Mouse (Mus musculus) intestine, embryonic 15.5 days (tissue): ENCODE measurements at regions not wholly inside any gene's neighbourhood (a gene's known extent, or its start where the extent isn't known, plus 50 kb on each side); places are given as distances from the start of the nearest gene placed in this dataset.
"Not testable (repeated sequence)": the region's sequence is repeated elsewhere in the genome, so short reads cannot be mapped to it uniquely, and the experiment has no call there.

ENCODE experiments used
- ATAC-seq: fragments of 200-750 bp; cut with Nextera tagmentation; 2 replicates; pipeline ENCODE4 v1.8.0; 2017; ENCODE audit warnings: moderate TSS enrichment, moderate library complexity
- H3K27ac ChIP-seq: fragments of 300-500 bp; sonication (generic); 2 replicates; pipeline ENCODE4 v1.5.1; 2015; ENCODE audit warnings: mild to moderate bottlenecking, inconsistent platforms
- H3K27me3 ChIP-seq: fragments of 300-500 bp; sonication (generic); replicated peaks from 2 replicates; pipeline ENCODE4 v1.6.1; 2015; ENCODE audit warnings: inconsistent platforms
- H3K36me3 ChIP-seq: fragments of 300-500 bp; sonication (generic); 2 replicates; pipeline ENCODE4 v1.6.1; 2015; ENCODE audit warnings: inconsistent platforms
- H3K4me1 ChIP-seq: fragments of 300-500 bp; sonication (generic); replicated peaks from 2 replicates; pipeline ENCODE4 v1.6.1; 2015; ENCODE audit warnings: inconsistent platforms
- H3K4me2 ChIP-seq: fragments of 300-500 bp; sonication (generic); replicated peaks from 2 replicates; pipeline ENCODE4 v1.6.1; 2015; ENCODE audit warnings: mild to moderate bottlenecking, inconsistent platforms
- H3K4me3 ChIP-seq: fragments of 300-500 bp; sonication (generic); replicated peaks from 2 replicates; pipeline ENCODE4 v1.5.1; 2015; ENCODE audit warnings: inconsistent platforms
- H3K9ac ChIP-seq: fragments of 300-500 bp; sonication (generic); 2 replicates; pipeline ENCODE4 v1.6.1; 2015; ENCODE audit warnings: inconsistent platforms
- H3K9me3 ChIP-seq: fragments of 300-500 bp; sonication (generic); 2 replicates; pipeline ENCODE4 v1.6.1; 2016; ENCODE audit warnings: inconsistent platforms
- WGBS: fragments of 180-500 bp; shearing (Covaris S2); methylation state at CpG from one replicate; pipeline ENCODE4 v1.1.7; 2015; 5-methylcytosine and 5-hydroxymethylcytosine counted together

GRCm38 (mm10) chr8:56970311-56970710 lies 350.5 kb upstream of the Hand2 start:
- H3K4me3 ChIP-seq, result no peak overlapping the region
- no peaks in the 10 kb centered on the region for H3K9me3 ChIP-seq
- no peaks in the 10 kb centered on the region for H3K36me3 ChIP-seq
- no peaks in the 10 kb centered on the region for H3K4me1 ChIP-seq
- no peak overlapping the region for H3K9ac ChIP-seq
- no peak for ATAC-seq
- H3K4me2 ChIP-seq, result no peak overlapping the region
- no peak overlapping the region for H3K27ac ChIP-seq
- WGBS, result 20% methylated on average over 3 of the region's 3 CpGs
- no peaks in the 10 kb centered on the region for H3K27me3 ChIP-seq

- WGBS, result 58% methylated on average over 2 of the region's 2 CpGs
- H3K9me3 ChIP-seq, result no peaks in the 10 kb centered on the region
- H3K36me3 ChIP-seq, result no peaks in the 10 kb centered on the region
- no peak overlapping the region for H3K27ac ChIP-seq
- no peak overlapping the region for H3K4me3 ChIP-seq
- ATAC-seq, result peak; percentile 91
- no peaks in the 10 kb centered on the region for H3K27me3 ChIP-seq
- H3K4me1 ChIP-seq, result no peaks in the 10 kb centered on the region
- H3K9ac ChIP-seq, result no peak overlapping the region
- peak overlapping the region; percentile 18; the same call in 1 of the 2 replicates for H3K4me2 ChIP-seq
Measured at GRCm38 (mm10) chr8:56978994-56979393, 341.8 kb upstream of the Hand2 start.

- Histone ChIP-seq H3K4me1 (no peaks in the 10 kb centered on the region), H3K9ac (no peak overlapping the region), H3K27me3 (no peaks in the 10 kb centered on the region), H3K4me2 (peak overlapping the region; percentile 18; the same call in 1 of the 2 replicates), H3K9me3 (no peaks in the 10 kb centered on the region), H3K4me3 (no peak overlapping the region), H3K27ac (no peak overlapping the region), H3K36me3 (no peaks in the 10 kb centered on the region)
- WGBS, result 50% methylated on average over 13 of the region's 13 CpGs
- peak; percentile 53; the same call in 1 of the 2 replicates for ATAC-seq
Measured at GRCm38 (mm10) chr8:56979416-56979815, 341.4 kb upstream of the Hand2 start.

- no peaks in the 10 kb centered on the region for H3K9me3 ChIP-seq
- H3K27ac ChIP-seq, result no peak overlapping the region
- H3K4me1 ChIP-seq, result no peaks in the 10 kb centered on the region
- ATAC-seq, result no peak
- no peaks in the 10 kb centered on the region for H3K27me3 ChIP-seq
- H3K4me2 ChIP-seq, result no peak overlapping the region
- WGBS, result 79% methylated on average over 6 of the region's 6 CpGs
- no peak overlapping the region for H3K4me3 ChIP-seq
- no peak overlapping the region for H3K9ac ChIP-seq
- H3K36me3 ChIP-seq, result no peaks in the 10 kb centered on the region
Measured at GRCm38 (mm10) chr8:57010318-57011024, 310.3 kb upstream of the Hand2 start.

GRCm38 (mm10) chr8:57013813-57014320 lies 306.9 kb upstream of the Hand2 start:
- Histone ChIP-seq H3K27ac (no peak overlapping the region), H3K9me3 (no peaks in the 10 kb centered on the region), H3K9ac (no peak overlapping the region), H3K4me1 (no peaks in the 10 kb centered on the region), H3K27me3 (no peaks in the 10 kb centered on the region), H3K36me3 (no peaks in the 10 kb centered on the region), H3K4me3 (no peak overlapping the region), H3K4me2 (no peak overlapping the region)
- peak; percentile 55; the same call in 1 of the 2 replicates for ATAC-seq
- 65% methylated on average over 3 of the region's 3 CpGs for WGBS

GRCm38 (mm10) chr8:57016329-57016728 lies 304.5 kb upstream of the Hand2 start:
- Histone ChIP-seq H3K4me2 (no peak overlapping the region), H3K27ac (no peak overlapping the region), H3K27me3 (no peaks in the 10 kb centered on the region), H3K9ac (no peak overlapping the region), H3K9me3 (no peaks in the 10 kb centered on the region), H3K36me3 (no peaks in the 10 kb centered on the region), H3K4me1 (no peaks in the 10 kb centered on the region), H3K4me3 (no peak overlapping the region)
- peak; percentile 56; the same call in 1 of the 2 replicates for ATAC-seq
- 58% methylated on average over 3 of the region's 3 CpGs for WGBS

GRCm38 (mm10) chr8:57028096-57028495 lies 292.7 kb upstream of the Hand2 start:
- not testable (repeated sequence) for H3K4me2 ChIP-seq, H3K9me3 ChIP-seq, H3K4me3 ChIP-seq, ATAC-seq, H3K9ac ChIP-seq, H3K4me1 ChIP-seq, H3K36me3 ChIP-seq, H3K27ac ChIP-seq, H3K27me3 ChIP-seq
- 90% methylated on average over 1 of the region's 1 CpGs for WGBS

GRCm38 (mm10) chr8:57048490-57048889 lies 272.3 kb upstream of the Hand2 start:
- no peak for ATAC-seq
- 90% methylated on average over 6 of the region's 6 CpGs for WGBS
- no peaks in the 10 kb centered on the region for H3K4me1 ChIP-seq

GRCm38 (mm10) chr8:57048909-57049308 lies 271.9 kb upstream of the Hand2 start:
- Histone ChIP-seq H3K9ac (no peak overlapping the region), H3K27me3 (no peaks in the 10 kb centered on the region), H3K9me3 (no peaks in the 10 kb centered on the region), H3K27ac (no peak overlapping the region), H3K4me2 (no peak overlapping the region), H3K4me3 (no peak overlapping the region), H3K4me1 (no peaks in the 10 kb centered on the region), H3K36me3 (no peaks in the 10 kb centered on the region)
- no peak for ATAC-seq
- WGBS, result 74% methylated on average over 3 of the region's 3 CpGs

More at GRCm38 (mm10) chr8:57048490-57048889, 272.3 kb upstream of the Hand2 start:
- Histone ChIP-seq H3K4me2 (no peak overlapping the region), H3K9me3 (no peaks in the 10 kb centered on the region), H3K9ac (no peak overlapping the region), H3K27ac (no peak overlapping the region), H3K27me3 (no peaks in the 10 kb centered on the region), H3K4me3 (no peak overlapping the region), H3K36me3 (no peaks in the 10 kb centered on the region)

GRCm38 (mm10) chr8:57052661-57053060 lies 268.1 kb upstream of the Hand2 start:
- H3K9me3 ChIP-seq, result no peaks in the 10 kb centered on the region
- H3K27me3 ChIP-seq, result no peaks in the 10 kb centered on the region
- H3K27ac ChIP-seq, result no peak overlapping the region
- H3K9ac ChIP-seq, result no peak overlapping the region
- 56% methylated on average over 4 of the region's 4 CpGs for WGBS
- no peaks in the 10 kb centered on the region for H3K36me3 ChIP-seq
- no peaks in the 10 kb centered on the region for H3K4me1 ChIP-seq
- ATAC-seq, result no peak
- H3K4me3 ChIP-seq, result no peak overlapping the region
- no peak overlapping the region for H3K4me2 ChIP-seq

- Histone ChIP-seq H3K27me3 (no peaks in the 10 kb centered on the region), H3K4me1 (no peaks in the 10 kb centered on the region), H3K36me3 (no peaks in the 10 kb centered on the region), H3K9ac (no peak overlapping the region), H3K4me2 (no peak overlapping the region), H3K9me3 (no peaks in the 10 kb centered on the region), H3K4me3 (no peak overlapping the region), H3K27ac (no peak overlapping the region)
- ATAC-seq, result no peak
- WGBS, result 89% methylated on average over 8 of the region's 8 CpGs
Measured at GRCm38 (mm10) chr8:57076995-57077394, 243.8 kb upstream of the Hand2 start.

- Histone ChIP-seq H3K4me2 (no peak overlapping the region), H3K36me3 (no peaks in the 10 kb centered on the region), H3K27ac (no peak overlapping the region), H3K4me3 (no peak overlapping the region), H3K27me3 (no peaks in the 10 kb centered on the region), H3K4me1 (no peaks in the 10 kb centered on the region), H3K9ac (no peak overlapping the region), H3K9me3 (no peaks in the 10 kb centered on the region)
- ATAC-seq, result no peak
- 69% methylated on average over 3 of the region's 3 CpGs for WGBS
Measured at GRCm38 (mm10) chr8:57086811-57087210, 234.0 kb upstream of the Hand2 start.

- Histone ChIP-seq H3K9ac (no peak overlapping the region), H3K4me2 (no peak overlapping the region), H3K27me3 (no peaks in the 10 kb centered on the region), H3K9me3 (no peaks in the 10 kb centered on the region), H3K4me1 (no peaks in the 10 kb centered on the region), H3K36me3 (no peaks in the 10 kb centered on the region), H3K4me3 (no peak overlapping the region), H3K27ac (no peak overlapping the region)
- no peak for ATAC-seq
- WGBS, result 92% methylated on average over 4 of the region's 4 CpGs
Measured at GRCm38 (mm10) chr8:57092403-57092802, 228.4 kb upstream of the Hand2 start.
